Mouse (Mus musculus) cerebral cortex, adult 2 months (tissue): Measurements from ENCODE around the gene St6galnac3.

Source experiments
- WGBS: fragments of 180-500 bp; shearing (Covaris S2); methylation state at CpG from one replicate; pipeline ENCODE4 v1.1.7; 2018; 5-methylcytosine and 5-hydroxymethylcytosine counted together

The St6galnac3 gene

DNA sequence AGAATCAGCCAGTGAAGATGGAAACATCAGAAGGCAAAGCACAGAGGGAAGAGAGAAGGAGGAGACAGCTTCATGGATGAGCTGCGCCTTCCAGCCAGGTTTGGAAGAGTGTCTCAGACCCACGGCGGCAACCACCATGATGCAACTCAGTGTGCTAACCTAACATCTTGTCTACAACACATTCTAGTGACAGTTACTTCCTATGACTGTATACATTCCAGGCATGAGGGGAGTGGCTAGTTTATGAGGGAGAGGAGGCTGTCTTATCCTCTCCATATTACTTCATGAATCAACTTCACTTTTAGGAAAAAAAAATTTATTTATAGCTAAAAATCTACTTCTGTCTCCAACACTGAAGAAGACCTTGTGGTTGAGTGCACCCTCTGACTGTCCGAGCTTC lies 264.8 kb downstream of the St6galnac3 start:
- WGBS = 93% methylated on average over 4 of the region's 4 CpGs

DNA sequence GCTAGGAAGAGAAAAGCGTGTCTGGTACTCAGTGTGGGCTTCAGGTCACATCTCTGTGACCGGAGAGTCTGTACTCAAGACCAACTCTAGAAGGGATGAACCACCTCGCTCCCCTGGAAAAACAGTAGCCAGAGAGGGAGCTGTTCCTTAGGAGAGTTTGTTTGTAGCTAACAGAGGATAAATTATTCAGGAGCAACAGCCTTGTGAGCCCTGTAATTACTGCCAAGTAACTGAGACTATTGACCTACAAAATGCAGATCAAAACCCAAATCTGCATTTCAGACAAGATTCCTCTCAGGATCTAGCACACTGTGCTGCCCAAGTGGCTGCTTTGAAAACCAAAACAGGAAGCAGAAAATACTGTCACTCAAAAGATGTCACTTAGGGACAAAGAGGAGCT lies 266.4 kb downstream of the St6galnac3 start:
- whole genome bisulfite sequencing = 52% methylated on average over 3 of the region's 3 CpGs

DNA sequence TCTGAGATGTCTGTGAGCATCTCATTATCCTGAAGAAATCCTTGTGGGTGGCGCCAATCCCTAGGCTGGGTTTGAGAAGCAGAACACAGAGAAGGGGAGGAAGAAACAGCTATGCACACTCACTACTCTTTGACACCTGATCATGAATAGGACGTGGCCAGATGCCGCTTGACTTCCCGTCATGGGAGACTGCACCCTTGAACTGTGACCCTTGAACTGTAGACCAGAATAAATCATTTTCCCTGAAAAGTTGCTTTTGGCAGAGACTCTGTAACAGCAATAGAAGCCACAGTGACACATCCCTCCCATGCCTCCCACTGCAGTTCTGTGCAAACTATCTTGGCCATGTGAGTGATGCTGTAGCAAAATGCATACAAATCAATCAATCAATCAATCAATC lies 267.3 kb downstream of the St6galnac3 start:
- 84% methylated on average over 4 of the region's 4 CpGs for WGBS

DNA sequence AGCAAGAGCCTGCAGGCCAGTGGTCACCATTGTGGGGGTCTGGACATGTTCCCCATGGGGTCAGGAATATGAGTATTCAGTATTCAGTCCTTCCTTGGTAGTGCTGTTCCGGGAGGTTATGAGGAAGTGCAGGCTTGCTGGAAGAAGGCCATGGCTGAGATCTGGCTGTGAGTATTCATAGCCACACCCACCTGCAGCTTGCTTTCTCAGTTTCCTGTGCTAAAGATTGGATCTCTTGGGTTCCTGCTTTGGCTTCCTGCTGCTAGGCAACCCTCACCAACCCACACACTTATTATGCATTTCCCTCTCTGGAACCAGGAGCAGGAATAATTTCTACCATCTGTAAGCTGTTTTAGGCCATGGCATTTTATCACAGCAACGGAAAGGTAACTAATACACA lies 267.8 kb downstream of the St6galnac3 start:
- WGBS = 29% methylated on average over 2 of the region's 2 CpGs

DNA sequence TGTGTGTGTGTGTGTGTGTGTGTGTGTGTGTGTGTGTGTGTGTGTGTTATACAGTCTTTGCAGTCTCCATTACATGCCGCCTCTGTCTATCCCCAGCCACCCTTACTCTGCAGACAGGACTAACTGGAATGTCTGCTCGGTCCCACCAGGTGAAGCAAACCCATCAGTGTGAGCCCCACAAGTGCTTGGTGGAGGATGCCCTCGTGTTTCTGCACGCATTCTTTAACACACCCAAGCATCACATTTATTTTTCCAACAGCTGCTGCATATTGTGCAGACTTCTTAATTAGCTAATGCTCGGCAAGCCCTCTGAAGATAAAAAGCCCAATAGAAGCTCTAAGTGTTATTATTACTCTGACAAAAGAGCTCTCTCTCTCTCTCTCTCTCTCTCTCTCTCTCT lies 268.7 kb downstream of the St6galnac3 start:
- WGBS = 58% methylated on average over 5 of the region's 5 CpGs

DNA sequence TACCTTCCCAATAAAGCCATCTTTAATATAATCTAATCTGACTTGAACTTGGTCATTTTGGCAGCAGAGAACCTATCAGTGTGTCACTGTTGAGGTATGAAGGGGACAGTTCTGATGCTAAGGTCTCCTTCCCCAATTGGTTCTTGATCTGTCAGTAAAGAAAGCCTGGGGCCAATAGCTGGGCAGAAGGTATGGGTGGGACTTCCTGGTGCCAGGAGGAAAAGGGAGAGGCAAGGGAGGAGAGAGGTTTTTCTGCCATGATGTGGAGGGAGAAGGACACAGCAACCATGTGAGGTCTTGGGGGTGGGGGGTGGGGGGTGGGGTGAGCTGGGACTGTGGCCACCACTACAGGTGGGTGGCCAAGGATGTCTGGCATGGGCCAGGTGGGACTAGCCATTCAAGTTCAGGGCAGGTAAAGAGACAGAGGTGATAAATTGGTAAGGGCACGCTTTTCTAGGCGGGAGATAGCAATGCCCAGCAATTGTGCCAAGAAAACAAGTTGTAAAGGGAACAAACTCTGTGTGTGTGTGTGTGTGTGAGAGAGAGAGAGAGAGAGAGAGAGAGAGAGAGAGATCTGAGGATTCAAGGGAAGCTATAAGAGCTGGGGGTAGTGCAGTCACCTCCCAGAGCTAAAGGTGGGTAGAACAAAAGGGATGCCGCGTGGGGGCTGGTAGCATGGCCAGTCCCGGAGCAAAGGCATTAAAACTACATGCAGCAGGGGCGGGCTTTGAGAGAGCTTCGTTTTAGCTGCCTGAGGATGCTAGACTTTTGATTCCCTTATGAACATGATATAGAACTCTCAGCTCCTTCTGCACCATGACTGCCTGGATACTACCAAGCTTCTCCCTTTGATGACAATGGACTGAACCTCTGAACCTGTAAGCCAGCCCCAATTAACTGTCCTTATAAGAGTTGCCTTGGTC lies 271.6 kb downstream of the St6galnac3 start:
- WGBS = 83% methylated on average over 7 of the region's 7 CpGs

DNA sequence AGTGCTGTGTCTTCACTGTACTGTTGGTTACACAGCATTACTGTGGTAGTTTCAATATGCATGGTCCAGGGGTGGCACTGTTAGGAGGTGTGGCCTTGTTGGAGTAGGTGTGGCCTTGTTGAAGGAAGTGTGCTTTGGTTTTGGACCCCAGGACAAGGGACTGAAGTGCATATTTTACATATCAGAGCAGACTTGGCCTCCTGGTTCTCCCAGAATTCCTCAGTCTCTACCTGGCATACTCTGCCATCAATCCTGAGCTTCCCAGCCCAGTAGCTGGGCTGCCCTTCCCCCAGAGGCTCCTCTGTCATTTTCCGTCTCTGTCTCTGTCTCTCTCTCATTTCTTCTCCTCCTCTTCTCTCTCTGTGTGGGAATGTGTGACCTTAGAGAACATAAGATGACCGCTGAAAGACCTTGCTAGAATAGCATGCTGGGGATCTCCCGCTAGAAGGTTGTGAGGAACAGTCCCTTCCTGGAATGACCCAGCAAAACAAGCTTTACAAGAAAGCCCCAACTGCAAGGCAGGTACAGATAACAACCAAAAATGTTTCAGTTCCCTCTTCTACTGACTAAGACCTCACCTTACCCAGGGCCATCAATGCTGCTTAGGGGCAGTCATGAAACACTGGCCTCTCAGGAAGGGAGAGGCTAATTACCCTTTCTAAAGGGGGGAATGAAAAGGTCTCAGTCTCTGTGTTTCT lies 272.5 kb downstream of the St6galnac3 start:
- 96% methylated on average over 3 of the region's 3 CpGs for WGBS

DNA sequence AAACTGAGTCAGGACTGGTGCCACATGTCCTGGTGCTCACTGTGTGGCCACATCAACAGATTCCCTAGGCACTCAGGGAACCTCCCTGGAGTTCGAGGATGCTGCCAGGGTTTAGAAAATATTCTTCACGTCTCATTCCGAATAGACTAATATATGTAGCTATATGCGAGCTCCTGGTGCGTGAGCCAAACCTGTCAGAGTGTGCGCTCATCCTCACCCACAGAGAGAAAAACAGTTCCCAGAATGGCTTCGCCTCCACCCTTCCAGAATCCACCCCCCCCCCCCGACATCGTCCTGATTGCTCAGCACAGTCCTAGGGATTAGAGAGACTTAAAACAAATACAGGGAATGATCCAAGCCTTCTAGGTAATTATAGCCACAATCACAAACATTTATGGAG lies 283.6 kb downstream of the St6galnac3 start:
- WGBS = 55% methylated on average over 9 of the region's 9 CpGs

DNA sequence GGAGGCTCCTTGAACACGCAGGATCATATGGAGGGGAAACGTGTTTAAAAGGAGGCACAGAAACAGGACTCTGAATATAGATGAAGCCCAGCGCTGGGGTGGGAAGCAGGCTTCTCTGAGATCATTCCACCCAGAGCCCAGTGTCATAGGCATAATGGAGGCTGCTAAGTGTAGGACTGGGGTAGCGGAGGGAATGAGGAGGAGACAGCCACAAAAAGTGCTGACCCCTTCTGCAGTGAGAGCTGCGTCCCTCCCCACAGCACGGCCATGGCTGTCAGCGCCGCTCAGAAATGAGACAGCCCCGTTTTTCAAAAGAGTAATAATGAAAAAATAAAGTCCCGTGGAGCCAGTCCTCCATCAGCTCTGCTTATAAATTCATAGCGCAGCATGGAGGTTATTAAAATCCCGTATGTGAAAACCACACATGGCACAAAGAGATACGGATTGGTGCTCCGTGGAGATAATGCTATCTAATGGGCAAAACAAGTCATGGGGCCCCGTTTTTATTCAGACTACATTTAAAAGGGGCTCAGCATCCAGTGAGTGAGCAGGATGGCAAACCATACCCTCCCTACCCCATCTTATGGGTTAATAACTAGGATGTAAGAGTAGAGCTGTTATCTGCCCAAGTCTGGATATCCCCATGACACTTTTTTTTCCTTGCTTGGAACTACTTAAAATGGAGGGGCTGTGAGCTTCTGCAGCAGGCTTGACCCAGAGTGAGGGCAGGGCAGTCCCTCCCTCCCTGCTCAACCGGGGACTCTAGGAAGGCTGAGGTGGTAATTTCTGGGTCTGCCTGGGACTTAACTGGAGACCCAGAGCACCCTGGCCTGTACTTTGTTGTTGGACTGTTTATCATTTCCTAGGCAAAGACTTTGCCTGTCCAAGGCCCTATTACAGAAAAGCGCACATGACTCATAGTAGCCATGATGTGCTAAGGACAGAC lies 288.6 kb downstream of the St6galnac3 start:
- 87% methylated on average over 17 of the region's 17 CpGs for WGBS

DNA sequence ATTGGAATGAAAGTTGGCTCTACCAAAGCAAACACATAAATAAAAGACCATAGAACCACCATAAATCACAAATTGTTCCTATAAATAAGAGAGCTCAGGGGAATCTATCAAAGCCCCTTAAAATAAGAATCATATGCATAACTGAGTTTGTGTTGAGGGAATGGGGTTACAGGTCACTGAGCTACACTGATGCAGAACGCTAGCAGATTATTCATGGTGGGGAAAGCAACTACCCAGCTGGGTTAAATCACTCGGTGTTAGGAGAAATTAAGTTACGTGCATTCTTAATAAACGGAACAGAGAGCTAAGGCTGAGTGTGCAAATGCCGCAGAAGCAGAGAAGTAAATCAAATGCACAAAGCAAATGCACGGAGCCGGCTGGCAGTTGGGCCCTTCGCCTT lies 292.0 kb downstream of the St6galnac3 start:
- WGBS = 93% methylated on average over 8 of the region's 8 CpGs

DNA sequence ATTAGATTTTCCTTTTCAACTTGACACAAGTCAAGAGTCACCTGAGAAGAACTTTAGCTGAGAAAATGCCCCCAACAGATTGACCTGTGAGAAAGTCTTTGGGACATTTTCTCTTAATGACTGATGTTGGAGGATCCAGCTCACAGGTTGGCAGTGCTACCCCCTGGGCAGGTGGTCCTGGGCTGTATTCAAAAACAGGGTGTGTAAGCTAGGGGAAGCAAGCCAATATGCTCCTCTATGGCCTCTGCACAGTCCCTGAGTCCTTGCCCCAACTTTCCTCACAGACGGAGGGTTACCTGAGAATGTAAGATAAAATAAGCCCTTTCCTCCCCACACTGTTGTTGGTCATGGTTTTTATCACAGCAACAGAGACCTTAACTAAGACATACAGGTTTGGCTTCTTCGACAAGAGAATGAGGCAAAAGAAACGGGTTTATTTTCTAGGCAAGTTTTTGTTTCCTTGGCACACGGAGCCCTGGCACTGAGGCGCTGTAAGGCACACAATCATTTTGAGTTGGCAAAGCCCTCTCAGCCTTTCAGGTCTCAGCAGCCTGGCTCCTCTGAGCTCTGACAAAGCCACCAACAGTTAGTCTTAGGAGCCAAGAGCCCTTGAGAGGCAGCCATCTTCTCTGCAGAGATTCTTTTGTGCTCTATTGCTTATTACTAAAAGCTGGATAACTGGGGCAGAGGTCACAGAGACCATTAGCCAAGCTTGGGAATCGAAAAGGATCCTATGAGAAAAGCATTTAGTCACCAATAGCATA lies 292.7 kb downstream of the St6galnac3 start:
- 74% methylated on average over 6 of the region's 6 CpGs for WGBS

DNA sequence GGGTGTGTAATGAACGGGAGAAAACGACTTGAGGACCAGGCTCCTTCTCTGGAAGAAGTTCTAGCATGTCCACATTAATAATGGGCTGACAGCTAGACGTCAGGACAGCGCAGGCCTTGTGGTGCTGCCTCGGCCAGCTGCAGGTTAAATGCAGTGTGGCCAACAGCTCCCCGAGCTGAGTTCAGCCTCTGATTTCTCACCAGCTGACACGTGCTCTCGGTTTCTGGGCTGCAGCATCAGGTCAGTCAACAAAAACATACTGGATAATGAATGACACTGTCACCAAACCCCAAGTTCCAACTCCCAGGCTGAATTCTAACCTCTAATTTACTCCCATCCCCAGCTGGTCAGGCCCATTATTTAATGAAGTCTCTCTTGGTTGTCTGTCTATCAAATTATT lies 295.1 kb downstream of the St6galnac3 start:
- 68% methylated on average over 8 of the region's 8 CpGs for WGBS

DNA sequence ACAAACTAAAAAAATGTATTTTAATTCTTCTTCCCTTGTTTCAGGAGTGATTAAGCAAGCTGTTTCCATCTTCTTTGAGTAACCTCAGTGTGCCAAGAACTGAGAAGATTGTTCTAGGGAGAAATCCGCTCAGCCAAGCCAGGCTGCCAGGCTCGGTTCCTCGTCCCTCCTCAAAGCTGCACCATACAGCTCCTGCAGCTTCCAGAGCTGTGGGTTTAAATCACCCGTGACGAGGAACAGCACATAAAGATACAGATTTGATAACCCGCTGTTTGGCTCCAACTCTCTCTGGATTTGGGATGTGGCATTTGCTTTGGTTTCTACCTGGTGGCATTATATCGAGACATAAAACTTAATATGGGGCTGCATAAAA lies 303.1 kb downstream of the St6galnac3 start:
- WGBS = 76% methylated on average over 7 of the region's 7 CpGs

DNA sequence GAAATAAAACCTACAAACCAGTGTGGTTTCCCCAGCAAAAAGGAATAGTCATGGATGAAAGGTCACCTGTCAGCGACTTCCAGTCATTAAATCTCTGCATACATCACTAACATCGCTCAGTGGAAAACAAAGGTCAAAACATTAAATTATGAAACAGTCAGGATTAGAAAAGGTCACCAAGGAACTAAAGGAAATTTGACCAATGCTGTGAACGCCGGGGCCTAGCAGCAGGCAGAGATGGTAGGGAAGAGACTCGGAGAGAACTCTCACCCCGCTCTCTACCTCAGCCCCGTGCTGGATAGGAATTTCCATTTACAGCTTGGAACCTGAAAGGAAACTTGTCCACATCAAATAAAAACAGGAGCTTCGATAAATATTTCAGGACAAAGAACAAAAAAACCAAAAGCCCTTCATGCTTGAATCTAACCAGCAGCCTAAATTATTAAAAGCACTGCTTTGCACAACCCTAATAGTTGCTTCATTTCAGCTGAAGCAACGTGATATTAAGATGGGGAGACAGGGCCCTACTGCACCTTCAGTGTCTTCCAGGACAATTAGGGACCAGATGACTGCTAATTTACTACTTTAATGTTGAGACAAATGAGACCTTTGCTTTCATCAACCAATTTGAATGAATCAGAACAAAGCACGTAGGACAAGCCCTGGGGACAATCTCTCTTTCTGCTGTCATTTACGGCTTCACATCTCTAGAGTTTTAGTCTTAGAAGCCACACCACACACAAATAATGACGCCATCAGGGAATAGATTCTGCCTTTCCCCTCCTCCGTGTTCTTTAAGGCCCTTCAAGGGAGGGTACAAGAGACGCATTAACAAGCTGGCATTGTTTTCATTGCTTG lies 303.7 kb downstream of the St6galnac3 start:
- WGBS = 84% methylated on average over 14 of the region's 14 CpGs

DNA sequence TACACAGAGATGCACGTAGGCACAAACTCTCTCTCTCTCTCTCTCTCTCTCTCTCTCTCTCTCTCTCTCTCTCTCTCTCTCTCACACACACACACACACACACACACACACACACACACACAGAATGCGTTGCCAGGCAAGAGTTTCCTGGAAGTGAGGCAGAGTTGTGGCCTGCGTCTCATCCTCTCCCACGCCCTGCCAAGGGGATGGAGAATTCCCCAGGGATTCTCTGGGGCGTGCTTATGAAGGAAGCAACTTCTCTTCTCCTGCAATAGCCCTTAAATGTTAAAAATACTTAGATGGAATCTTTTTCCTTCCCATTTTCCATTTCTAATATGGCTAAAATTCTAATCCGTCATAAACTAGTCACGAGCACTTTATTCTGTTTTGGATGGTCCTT lies 305.6 kb downstream of the St6galnac3 start:
- WGBS = 79% methylated on average over 7 of the region's 7 CpGs

DNA sequence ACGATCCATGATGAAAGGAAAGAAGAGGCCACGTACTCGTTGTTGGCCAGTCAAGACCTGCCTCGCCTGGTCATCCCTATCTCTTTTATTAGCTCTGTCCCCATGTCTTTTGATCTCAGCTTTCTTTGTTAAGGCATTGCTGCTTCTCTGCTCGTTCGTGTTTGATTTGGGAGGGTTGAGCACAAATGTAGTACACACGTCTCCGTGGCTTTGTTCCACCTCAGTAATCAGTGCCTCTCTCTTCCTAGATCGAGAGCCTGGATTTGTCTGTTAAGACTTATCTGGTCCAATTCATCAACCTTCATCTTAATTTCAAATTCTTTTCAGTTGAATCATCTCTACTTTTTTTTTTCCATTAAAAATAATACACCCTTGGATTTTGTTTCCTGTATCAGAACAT lies 308.0 kb downstream of the St6galnac3 start:
- 80% methylated on average over 9 of the region's 9 CpGs for WGBS

DNA sequence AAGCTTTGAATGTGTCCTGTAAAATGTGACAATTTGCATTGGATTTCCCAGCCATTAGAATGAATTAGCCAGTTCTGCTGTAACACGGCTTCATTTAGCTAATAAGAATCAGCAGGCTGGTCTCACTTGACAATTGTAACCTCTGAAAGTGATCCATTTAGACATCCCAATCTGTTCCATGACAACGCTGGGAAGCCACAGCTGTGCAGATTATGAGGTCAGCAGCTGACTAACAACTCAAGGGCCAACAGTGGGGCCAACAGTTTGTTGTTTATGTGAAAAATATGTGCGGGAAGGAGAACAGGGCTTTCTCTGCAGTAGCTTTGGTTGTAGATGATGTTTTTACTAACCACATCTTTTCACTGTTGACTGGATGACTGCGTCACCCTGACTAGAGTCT lies 308.6 kb downstream of the St6galnac3 start:
- 75% methylated on average over 4 of the region's 4 CpGs for WGBS

DNA sequence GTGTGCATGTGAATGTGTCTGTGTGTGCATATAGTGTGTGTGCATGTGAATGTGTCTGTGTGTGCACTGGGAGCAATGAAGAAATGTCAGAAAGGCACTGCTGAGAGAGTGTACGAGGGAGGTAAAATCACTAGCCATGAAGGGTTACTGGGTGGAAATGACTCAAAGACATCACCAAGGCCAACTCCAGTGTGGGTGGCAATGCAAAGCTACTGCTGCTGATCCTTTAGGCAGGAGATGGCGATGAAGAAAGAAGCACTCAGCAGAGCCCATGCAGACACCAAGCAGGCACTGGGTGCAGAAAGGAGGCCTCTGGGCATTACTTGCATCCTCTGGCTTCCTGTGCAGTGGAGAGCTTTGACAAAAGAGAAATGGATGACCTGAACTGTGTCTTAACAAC lies 310.8 kb downstream of the St6galnac3 start:
- 67% methylated on average over 2 of the region's 2 CpGs for WGBS

DNA sequence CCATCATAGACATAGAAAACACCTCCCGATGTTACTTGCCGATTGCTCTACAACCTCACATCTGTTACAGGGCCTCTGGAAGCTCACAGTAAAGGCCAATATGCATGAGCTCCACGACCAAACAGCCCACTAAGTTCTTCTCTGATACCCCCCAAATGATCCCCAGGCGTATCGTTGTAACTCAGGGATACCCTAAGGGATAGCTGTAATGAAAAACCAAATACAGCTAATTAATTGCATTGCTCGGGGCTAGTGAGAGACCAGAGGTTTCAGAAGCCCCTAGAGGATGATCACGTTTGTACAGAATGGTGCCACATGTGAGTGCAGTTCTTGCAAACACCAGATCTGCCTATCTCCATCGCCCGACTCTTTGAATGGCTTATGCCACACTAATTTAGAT lies 315.7 kb downstream of the St6galnac3 start:
- WGBS = 92% methylated on average over 9 of the region's 9 CpGs

DNA sequence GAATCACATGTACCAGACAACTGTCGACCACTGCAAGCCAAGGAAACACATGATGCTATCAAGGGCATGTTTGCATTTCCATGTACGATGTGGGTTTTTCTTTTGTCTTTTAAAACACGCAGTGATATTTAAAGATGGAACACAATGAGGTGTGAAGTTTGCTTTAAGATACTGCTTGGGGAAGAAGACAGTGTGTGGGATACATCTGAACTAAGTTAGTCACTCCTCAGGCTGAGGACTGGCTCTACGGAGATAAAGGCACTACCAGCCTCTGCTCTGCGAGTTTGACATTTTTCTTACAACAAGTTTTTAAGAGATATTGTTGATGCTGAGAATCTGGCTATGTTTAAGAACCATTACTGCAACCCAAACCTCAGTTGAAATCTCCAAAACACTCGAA lies 316.6 kb downstream of the St6galnac3 start:
- WGBS = 61% methylated on average over 6 of the region's 6 CpGs
